Mouse (Mus musculus): ENCODE data around the gene Clec4d.
"Not testable (repeated sequence)": the region's sequence is repeated elsewhere in the genome, so short reads cannot be mapped to it uniquely, and the experiment has no call there.

The Clec4d gene

GRCm38 (mm10) chr6:123261555-123262161 is at the start of gene Clec4d:
Gene Clec4d (plus strand): TSS chr6:123262111.
- DNase-seq: no peak

GRCm38 (mm10) chr6:123227519-123228166 is 34.3 kb upstream of the Clec4d start:
- DNase-seq: no peak

GRCm38 (mm10) chr6:123229644-123230043 is 32.3 kb upstream of the Clec4d start, which contains the start of gene Clec4n:
Gene Clec4n (plus strand): TSS chr6:123229843.
- no peak for DNase-seq

- DNase-seq: no peak
Measured at GRCm38 (mm10) chr6:123231149-123231548, 30.8 kb upstream of the Clec4d start.

- DNase-seq: no peak
Measured at GRCm38 (mm10) chr6:123237582-123237981, 24.3 kb upstream of the Clec4d start.

GRCm38 (mm10) chr6:123244201-123244600 is 17.7 kb upstream of the Clec4d start:
- DNase-seq: no peak

GRCm38 (mm10) chr6:123248862-123249261 is 13.0 kb upstream of the Clec4d start:
- DNase-seq: not testable (repeated sequence)

GRCm38 (mm10) chr6:123252735-123253134 is 9.2 kb upstream of the Clec4d start:
- DNase-seq: no peak

GRCm38 (mm10) chr6:123258946-123259345 is 3.0 kb upstream of the Clec4d start:
- DNase-seq: no peak

GRCm38 (mm10) chr6:123259889-123260603 is 1.9 kb upstream of the Clec4d start:
- DNase-seq: no peak

GRCm38 (mm10) chr6:123260868-123261267 is 1.0 kb upstream of the Clec4d start:
- no peak for DNase-seq

- DNase-seq: no peak
Measured at GRCm38 (mm10) chr6:123264194-123264593, 2.3 kb downstream of the Clec4d start.

GRCm38 (mm10) chr6:123265809-123266208 is 3.9 kb downstream of the Clec4d start:
- no peak for DNase-seq

GRCm38 (mm10) chr6:123266945-123267344 is 5.0 kb downstream of the Clec4d start:
- DNase-seq: no peak

GRCm38 (mm10) chr6:123279443-123279842 is 17.5 kb downstream of the Clec4d start:
- no peak for DNase-seq

- no peak for DNase-seq
Measured at GRCm38 (mm10) chr6:123286311-123286710, 24.4 kb downstream of the Clec4d start.

- DNase-seq: no peak
Measured at GRCm38 (mm10) chr6:123288931-123289330, 27.0 kb downstream of the Clec4d start.

- no peak for DNase-seq
Measured at GRCm38 (mm10) chr6:123289753-123290152, 27.8 kb downstream of the Clec4d start, which contains the start of gene Clec4e. Gene Clec4e (minus strand): TSS chr6:123289870.

GRCm38 (mm10) chr6:123292751-123293400 is 31.0 kb downstream of the Clec4d start:
- DNase-seq: no peak

- not testable (repeated sequence) for DNase-seq
Measured at GRCm38 (mm10) chr6:123293509-123293908, 31.6 kb downstream of the Clec4d start.

GRCm38 (mm10) chr6:123296687-123297086 is 34.8 kb downstream of the Clec4d start:
- DNase-seq: no peak

GRCm38 (mm10) chr6:123306315-123306714 is 44.4 kb downstream of the Clec4d start:
- DNase-seq: not testable (repeated sequence)

GRCm38 (mm10) chr6:123308033-123308432 is 46.1 kb downstream of the Clec4d start, which contains the start of gene Vmn2r19:
Gene Vmn2r19 (plus strand): TSS chr6:123308333.
- no peak for DNase-seq

Data from cerebellum, adult 9-11 months (tissue).